Mouse (Mus musculus): ENCODE results near the gene Sec14l3. TPM values are rescaled to one million over a fixed set of nuclear protein-coding genes. Genes with fewer than 3 reads are reported as not detected.
"Not testable (repeated sequence)": the region's sequence is repeated elsewhere in the genome, so short reads cannot be mapped to it uniquely, and the experiment has no call there.

The Sec14l3 gene
- polyA plus RNA-seq, 1 experiment from 2014 or later, result not detected

- H3K27me3 ChIP-seq (ENCODE audit: control insufficient read depth, insufficient read depth, low read depth, low read length), result no peaks in the 10 kb centered on the region
- H3K4me3 ChIP-seq (ENCODE audit: low read depth, low read length), result no peak overlapping the region
- WGBS (ENCODE audit: insufficient replicate concordance), result 81% methylated on average over 5 of the region's 5 CpGs
- no peak for ATAC-seq (ENCODE audit: low read depth)
- H3K36me3 ChIP-seq (ENCODE audit: control insufficient read depth, insufficient read depth), result no peaks in the 10 kb centered on the region
- H3K4me1 ChIP-seq (ENCODE audit: control insufficient read depth, low read depth, low read length), result no peaks in the 10 kb centered on the region
- H3K9me3 ChIP-seq (replicated peaks; ENCODE audit: control insufficient read depth, low read length), result no peaks in the 10 kb centered on the region
- H3K9ac ChIP-seq (ENCODE audit: low read depth, low read length), result no peak overlapping the region
- no peak overlapping the region for H3K4me2 ChIP-seq (ENCODE audit: low read depth, low read length)
- no peak overlapping the region for H3K27ac ChIP-seq (ENCODE audit: low read length)
These were observed 40.3 kb downstream of the Sec14l3 start for GRCm38 (mm10) chr11:4104989-4105388.

GRCm38 (mm10) chr11:4105444-4105843 is 40.8 kb downstream of the Sec14l3 start:
- no peak for ATAC-seq (ENCODE audit: low read depth)
- H3K4me2 ChIP-seq (ENCODE audit: low read depth, low read length), result no peak overlapping the region
- H3K9me3 ChIP-seq (replicated peaks; ENCODE audit: control insufficient read depth, low read length), result no peaks in the 10 kb centered on the region
- no peaks in the 10 kb centered on the region for H3K4me1 ChIP-seq (ENCODE audit: control insufficient read depth, low read depth, low read length)
- no peak overlapping the region for H3K9ac ChIP-seq (ENCODE audit: low read depth, low read length)
- no peaks in the 10 kb centered on the region for H3K27me3 ChIP-seq (ENCODE audit: control insufficient read depth, insufficient read depth, low read depth, low read length)
- no peak overlapping the region for H3K27ac ChIP-seq (ENCODE audit: low read length)
- no peak overlapping the region for H3K4me3 ChIP-seq (ENCODE audit: low read depth, low read length)
- 57% methylated on average over 6 of the region's 6 CpGs for WGBS (ENCODE audit: insufficient replicate concordance)
- H3K36me3 ChIP-seq (ENCODE audit: control insufficient read depth, insufficient read depth), result no peaks in the 10 kb centered on the region

- not testable (repeated sequence) for H3K27me3 ChIP-seq (ENCODE audit: control insufficient read depth, insufficient read depth, low read depth, low read length); H3K4me3 ChIP-seq (ENCODE audit: low read depth, low read length); ATAC-seq (ENCODE audit: low read depth); H3K36me3 ChIP-seq (ENCODE audit: control insufficient read depth, insufficient read depth); H3K27ac ChIP-seq (ENCODE audit: low read length); H3K9me3 ChIP-seq (replicated peaks; ENCODE audit: control insufficient read depth, low read length); H3K9ac ChIP-seq (ENCODE audit: low read depth, low read length); H3K4me2 ChIP-seq (ENCODE audit: low read depth, low read length); H3K4me1 ChIP-seq (ENCODE audit: control insufficient read depth, low read depth, low read length)
- 61% methylated on average over 6 of the region's 6 CpGs for WGBS (ENCODE audit: insufficient replicate concordance)
These were observed 43.3 kb downstream of the Sec14l3 start for GRCm38 (mm10) chr11:4107901-4108300.

- ATAC-seq (ENCODE audit: low read depth), result no peak
- no peak overlapping the region for H3K4me2 ChIP-seq (ENCODE audit: low read depth, low read length)
- H3K4me3 ChIP-seq (ENCODE audit: low read depth, low read length), result no peak overlapping the region
- H3K27me3 ChIP-seq (ENCODE audit: control insufficient read depth, insufficient read depth, low read depth, low read length), result no peaks in the 10 kb centered on the region
- H3K9ac ChIP-seq (ENCODE audit: low read depth, low read length), result no peak overlapping the region
- H3K4me1 ChIP-seq (ENCODE audit: control insufficient read depth, low read depth, low read length), result no peaks in the 10 kb centered on the region; the same call in 1 of the 2 replicates
- no peak overlapping the region for H3K27ac ChIP-seq (ENCODE audit: low read length)
- H3K36me3 ChIP-seq (ENCODE audit: control insufficient read depth, insufficient read depth), result no peaks in the 10 kb centered on the region
- WGBS (ENCODE audit: insufficient replicate concordance), result 62% methylated on average over 7 of the region's 7 CpGs
- no peaks in the 10 kb centered on the region for H3K9me3 ChIP-seq (replicated peaks; ENCODE audit: control insufficient read depth, low read length)
These were observed 44.0 kb downstream of the Sec14l3 start for GRCm38 (mm10) chr11:4108691-4109090.

- Histone ChIP-seq H3K9me3 (replicated peaks; ENCODE audit: control insufficient read depth, low read length) (no peaks in the 10 kb centered on the region), H3K4me3 (ENCODE audit: low read depth, low read length) (no peak overlapping the region), H3K27ac (ENCODE audit: low read length) (no peak overlapping the region), H3K9ac (ENCODE audit: low read depth, low read length) (no peak overlapping the region), H3K4me2 (ENCODE audit: low read depth, low read length) (no peak overlapping the region), H3K4me1 (ENCODE audit: control insufficient read depth, low read depth, low read length) (peaks cover 11% of the 10 kb centered on the region), H3K36me3 (ENCODE audit: control insufficient read depth, insufficient read depth) (no peaks in the 10 kb centered on the region), H3K27me3 (ENCODE audit: control insufficient read depth, insufficient read depth, low read depth, low read length) (no peaks in the 10 kb centered on the region)
- 52% methylated on average over 4 of the region's 4 CpGs for WGBS (ENCODE audit: insufficient replicate concordance)
- ATAC-seq (ENCODE audit: low read depth), result no peak
These were observed 47.4 kb downstream of the Sec14l3 start for GRCm38 (mm10) chr11:4112033-4112432.

- Histone ChIP-seq H3K4me2 (ENCODE audit: low read depth, low read length) (no peak overlapping the region), H3K9me3 (replicated peaks; ENCODE audit: control insufficient read depth, low read length) (no peaks in the 10 kb centered on the region), H3K27ac (ENCODE audit: low read length) (no peak overlapping the region), H3K36me3 (ENCODE audit: control insufficient read depth, insufficient read depth) (no peaks in the 10 kb centered on the region), H3K4me3 (ENCODE audit: low read depth, low read length) (no peak overlapping the region), H3K27me3 (ENCODE audit: control insufficient read depth, insufficient read depth, low read depth, low read length) (peaks cover 6% of the 10 kb centered on the region), H3K9ac (ENCODE audit: low read depth, low read length) (no peak overlapping the region), H3K4me1 (ENCODE audit: control insufficient read depth, low read depth, low read length) (peaks cover 19% of the 10 kb centered on the region)
- ATAC-seq (ENCODE audit: low read depth), result no peak
- WGBS (ENCODE audit: insufficient replicate concordance), result 76% methylated on average over 6 of the region's 6 CpGs
These were observed 48.2 kb downstream of the Sec14l3 start for GRCm38 (mm10) chr11:4112861-4113260.

- Histone ChIP-seq H3K36me3 (ENCODE audit: control insufficient read depth, insufficient read depth) (no peaks in the 10 kb centered on the region), H3K9me3 (replicated peaks; ENCODE audit: control insufficient read depth, low read length) (no peaks in the 10 kb centered on the region), H3K27ac (ENCODE audit: low read length) (no peak overlapping the region), H3K4me1 (ENCODE audit: control insufficient read depth, low read depth, low read length) (peaks cover 25% of the 10 kb centered on the region), H3K9ac (ENCODE audit: low read depth, low read length) (no peak overlapping the region), H3K4me3 (ENCODE audit: low read depth, low read length) (no peak overlapping the region), H3K4me2 (ENCODE audit: low read depth, low read length) (no peak overlapping the region), H3K27me3 (ENCODE audit: control insufficient read depth, insufficient read depth, low read depth, low read length) (peaks cover 12% of the 10 kb centered on the region)
- 65% methylated on average over 4 of the region's 4 CpGs for WGBS (ENCODE audit: insufficient replicate concordance)
- ATAC-seq (ENCODE audit: low read depth), result no peak
These were observed 48.9 kb downstream of the Sec14l3 start for GRCm38 (mm10) chr11:4113496-4113895.

- Histone ChIP-seq H3K9ac (ENCODE audit: low read depth, low read length) (no peak overlapping the region), H3K4me3 (ENCODE audit: low read depth, low read length) (no peak overlapping the region), H3K4me2 (ENCODE audit: low read depth, low read length) (no peak overlapping the region), H3K27ac (ENCODE audit: low read length) (no peak overlapping the region), H3K27me3 (ENCODE audit: control insufficient read depth, insufficient read depth, low read depth, low read length) (peaks cover 17% of the 10 kb centered on the region), H3K9me3 (replicated peaks; ENCODE audit: control insufficient read depth, low read length) (no peaks in the 10 kb centered on the region), H3K4me1 (ENCODE audit: control insufficient read depth, low read depth, low read length) (peaks cover 29% of the 10 kb centered on the region), H3K36me3 (ENCODE audit: control insufficient read depth, insufficient read depth) (no peaks in the 10 kb centered on the region)
- ATAC-seq (ENCODE audit: low read depth), result no peak
- 40% methylated on average over 6 of the region's 6 CpGs for WGBS (ENCODE audit: insufficient replicate concordance)
These were observed 49.3 kb downstream of the Sec14l3 start for GRCm38 (mm10) chr11:4113970-4114369.

GRCm38 (mm10) chr11:4114541-4114940 is 49.9 kb downstream of the Sec14l3 start:
- H3K4me2 ChIP-seq (ENCODE audit: low read depth, low read length); H3K27ac ChIP-seq (ENCODE audit: low read length): not testable (repeated sequence)
- WGBS (ENCODE audit: insufficient replicate concordance), result 74% methylated on average over 6 of the region's 6 CpGs

More at GRCm38 (mm10) chr11:4114541-4114940, 49.9 kb downstream of the Sec14l3 start:
- peaks cover 23% of the 10 kb centered on the region for H3K27me3 ChIP-seq (ENCODE audit: control insufficient read depth, insufficient read depth, low read depth, low read length)
- H3K36me3 ChIP-seq (ENCODE audit: control insufficient read depth, insufficient read depth); ATAC-seq (ENCODE audit: low read depth); H3K9ac ChIP-seq (ENCODE audit: low read depth, low read length); H3K9me3 ChIP-seq (replicated peaks; ENCODE audit: control insufficient read depth, low read length); H3K4me3 ChIP-seq (ENCODE audit: low read depth, low read length): not testable (repeated sequence)
- peaks cover 31% of the 10 kb centered on the region for H3K4me1 ChIP-seq (ENCODE audit: control insufficient read depth, low read depth, low read length)
